Mouse (Mus musculus) stomach, embryonic 15.5 days (tissue): Measurements from ENCODE around the gene Fpr1. TPM values are rescaled to one million over a fixed set of nuclear protein-coding genes. Genes with fewer than 3 reads are reported as not detected.

Source experiments
- ATAC-seq: fragments of 200-750 bp; cut with Nextera tagmentation; 2 replicates; pipeline ENCODE4 v1.8.0; 2017; ENCODE audit warnings: low read depth, moderate number of reproducible peaks, moderate TSS enrichment; ENCODE audit not compliant: insufficient read depth, low FRiP score
- H3K27ac ChIP-seq: fragments of 300-500 bp; sonication (generic); 2 replicates; pipeline ENCODE4 v1.5.1; 2015; ENCODE audit warnings: mild to moderate bottlenecking, inconsistent platforms
- H3K27me3 ChIP-seq: fragments of 300-500 bp; sonication (generic); replicated peaks from 2 replicates; pipeline ENCODE4 v1.6.1; 2015; ENCODE audit warnings: inconsistent platforms
- H3K36me3 ChIP-seq: fragments of 300-500 bp; sonication (generic); 2 replicates; pipeline ENCODE4 v1.6.1; 2015; ENCODE audit warnings: inconsistent platforms
- H3K4me1 ChIP-seq: fragments of 300-500 bp; sonication (generic); 2 replicates; pipeline ENCODE4 v1.6.1; 2015; ENCODE audit warnings: inconsistent platforms
- H3K4me2 ChIP-seq: fragments of 300-500 bp; sonication (generic); 2 replicates; pipeline ENCODE4 v1.6.1; 2015; ENCODE audit warnings: mild to moderate bottlenecking, inconsistent platforms
- H3K4me3 ChIP-seq: fragments of 300-500 bp; sonication (generic); replicated peaks from 2 replicates; pipeline ENCODE4 v1.5.1; 2015; ENCODE audit warnings: inconsistent platforms
- H3K9ac ChIP-seq: fragments of 300-500 bp; sonication (generic); 2 replicates; pipeline ENCODE4 v1.6.1; 2015; ENCODE audit warnings: inconsistent platforms
- H3K9me3 ChIP-seq: fragments of 300-500 bp; sonication (generic); 2 replicates; pipeline ENCODE4 v1.6.1; 2016; ENCODE audit warnings: inconsistent platforms
- WGBS: fragments of 180-500 bp; shearing (Covaris S2); methylation state at CpG from one replicate; pipeline ENCODE4 v1.1.7; 2015; 5-methylcytosine and 5-hydroxymethylcytosine counted together
- polyA plus RNA-seq: library from polyadenylated mRNA; unstranded; fragments of >200 nt; fragmentation: Nextera tagmentation; extraction: Ambion mirVana; gene quantifications from 2 replicates; pipeline ENCODE4 v1.2.1, GENCODE M21; 2015

The Fpr1 gene
- polyA plus RNA-seq, 1 experiment from 2014 or later, result 2.0 TPM

DNA sequence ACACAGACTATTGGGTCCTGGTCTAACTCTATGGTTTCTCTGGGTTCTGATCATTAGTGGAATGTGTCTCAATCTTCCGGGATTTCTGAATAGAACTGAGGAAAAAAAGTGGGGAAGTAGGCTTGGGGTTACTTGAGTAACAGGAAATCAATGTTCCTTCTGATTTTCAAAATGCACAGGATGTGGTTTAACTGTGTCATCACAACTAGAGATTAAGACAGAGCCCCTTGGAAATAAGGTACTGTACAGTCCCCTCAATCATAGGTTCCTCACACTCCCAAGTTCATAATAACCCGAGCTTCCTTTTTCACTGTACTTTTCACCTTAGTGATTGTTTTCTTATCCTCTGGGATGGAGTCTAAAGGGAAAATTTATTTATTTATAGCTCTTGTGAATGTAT, 12.0 kb downstream of the Fpr1 start:
- Histone ChIP-seq H3K9me3 (no peaks in the 10 kb centered on the region), H3K4me1 (no peaks in the 10 kb centered on the region), H3K27me3 (no peaks in the 10 kb centered on the region), H3K27ac (no peak overlapping the region), H3K9ac (no peak overlapping the region), H3K4me3 (no peak overlapping the region), H3K4me2 (no peak overlapping the region), H3K36me3 (no peaks in the 10 kb centered on the region)
- WGBS, result 81% methylated on average over 2 of the region's 2 CpGs
- no peak for ATAC-seq

DNA sequence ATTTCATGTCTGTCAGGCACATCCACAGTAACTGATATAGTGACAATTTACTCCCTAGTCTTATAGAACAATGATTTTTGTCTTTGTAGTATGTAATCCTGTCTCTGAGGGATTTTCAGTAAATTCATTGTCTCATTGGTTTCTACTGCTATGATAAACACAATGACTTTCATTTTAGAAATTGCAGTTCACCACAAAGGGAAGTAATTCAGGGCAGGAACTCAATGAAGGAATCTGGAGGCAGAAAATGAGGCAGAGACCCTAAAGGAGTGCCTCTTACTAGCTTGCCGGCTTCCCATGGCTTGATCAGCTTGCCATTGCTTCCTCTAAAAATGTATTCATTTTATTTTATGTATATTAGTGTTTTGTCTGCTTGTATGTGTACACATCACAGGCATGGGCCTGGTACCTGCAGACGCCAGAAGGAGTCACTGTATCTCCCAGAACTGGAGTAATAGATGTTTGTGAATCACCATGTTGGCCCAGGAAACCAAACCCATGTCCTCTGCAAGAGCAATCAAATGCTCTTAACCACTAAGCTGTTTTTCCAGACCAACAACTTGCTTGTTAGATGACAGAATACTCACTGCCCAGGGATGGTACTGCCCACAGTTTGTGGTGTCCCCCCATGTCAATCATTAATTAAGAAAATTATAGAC, 12.7 kb downstream of the Fpr1 start:
- no peak overlapping the region for H3K4me2 ChIP-seq
- H3K4me1 ChIP-seq, result no peaks in the 10 kb centered on the region
- no peaks in the 10 kb centered on the region for H3K27me3 ChIP-seq
- H3K4me3 ChIP-seq, result no peak overlapping the region
- no peak for ATAC-seq
- H3K9ac ChIP-seq, result no peak overlapping the region
- H3K9me3 ChIP-seq, result no peaks in the 10 kb centered on the region
- WGBS, result 73% methylated on average over 2 of the region's 2 CpGs
- H3K27ac ChIP-seq, result no peak overlapping the region
- H3K36me3 ChIP-seq, result no peaks in the 10 kb centered on the region

DNA sequence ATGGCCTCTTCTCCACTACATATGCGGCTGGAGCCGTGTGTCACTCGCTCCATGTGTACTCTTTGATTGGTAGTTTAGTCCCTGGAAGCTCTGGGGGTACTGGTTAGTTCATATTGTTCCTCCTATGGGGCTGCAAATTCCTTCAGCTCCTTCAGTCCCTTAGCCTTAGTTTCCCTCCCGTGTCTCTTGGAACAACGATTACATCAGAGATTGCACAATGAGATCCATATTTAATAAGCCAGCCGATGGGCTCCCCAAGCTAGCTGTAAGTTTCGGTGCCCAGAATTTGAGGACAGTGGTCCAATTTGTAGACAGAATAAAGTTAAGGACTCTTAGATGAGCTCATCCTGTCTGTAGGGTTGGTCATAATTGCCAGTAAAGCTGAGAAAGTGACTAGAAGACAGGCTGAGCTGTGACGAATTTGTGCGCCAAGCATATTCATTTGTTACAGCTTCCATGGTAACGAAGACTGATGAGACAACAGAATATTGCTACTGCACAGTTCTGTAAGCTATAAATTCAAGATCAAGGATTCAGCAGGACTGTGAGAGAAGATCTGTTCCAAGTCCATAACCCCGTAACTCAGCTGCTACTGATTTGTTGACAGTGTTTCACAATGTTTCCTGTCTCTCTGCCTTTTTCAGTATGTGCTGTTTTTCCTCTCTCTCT, 16.8 kb downstream of the Fpr1 start:
- Histone ChIP-seq H3K4me1 (no peaks in the 10 kb centered on the region), H3K4me3 (no peak overlapping the region), H3K9me3 (no peaks in the 10 kb centered on the region), H3K27me3 (no peaks in the 10 kb centered on the region), H3K9ac (no peak overlapping the region), H3K4me2 (no peak overlapping the region), H3K36me3 (no peaks in the 10 kb centered on the region), H3K27ac (no peak overlapping the region)
- ATAC-seq, result no peak
- 88% methylated on average over 11 of the region's 11 CpGs for WGBS

DNA sequence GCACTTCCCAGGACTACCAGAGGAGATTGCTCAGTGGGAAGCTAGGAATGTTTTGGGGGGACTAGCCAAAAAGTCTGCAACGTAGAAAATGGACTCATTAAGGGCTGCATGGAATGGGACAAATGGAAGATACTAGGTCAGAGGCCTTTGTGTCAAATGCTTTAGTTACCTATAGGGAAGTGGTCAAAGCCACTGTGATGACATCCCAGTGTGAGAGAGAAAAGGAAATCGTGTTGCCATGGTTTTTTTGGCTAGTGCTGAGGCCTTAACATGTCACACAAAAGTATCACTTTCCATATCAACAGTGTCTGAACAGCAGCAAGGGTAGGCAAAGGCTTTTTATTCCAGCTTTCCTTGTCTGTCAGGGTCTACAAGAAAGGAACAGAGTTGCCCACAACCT, 18.6 kb downstream of the Fpr1 start:
- WGBS, result 62% methylated on average over 2 of the region's 2 CpGs
- ATAC-seq, result no peak

DNA sequence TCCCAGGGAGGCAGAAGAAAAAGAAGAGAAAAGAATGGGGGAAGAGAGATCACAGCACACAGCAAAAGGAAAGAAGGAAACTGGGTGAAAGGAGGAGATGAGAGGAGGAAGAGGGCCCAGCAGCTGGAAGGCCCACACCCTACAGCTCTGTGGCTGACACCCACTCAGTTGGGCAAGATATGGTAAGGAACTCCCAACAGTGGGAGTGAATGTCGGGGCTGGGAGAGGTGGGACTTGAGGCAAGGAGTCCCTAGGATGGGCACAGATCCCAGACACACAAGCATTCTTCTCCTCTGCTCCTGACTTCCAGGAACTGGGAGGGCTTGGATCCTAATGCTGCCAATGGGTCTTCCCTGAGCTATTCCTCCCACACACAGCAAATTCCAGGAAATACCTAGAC, 21.4 kb downstream of the Fpr1 start:
- 55% methylated on average over 1 of the region's 1 CpGs for WGBS
- no peak overlapping the region for H3K4me3 ChIP-seq
- no peaks in the 10 kb centered on the region for H3K36me3 ChIP-seq
- H3K9ac ChIP-seq, result no peak overlapping the region
- no peaks in the 10 kb centered on the region for H3K9me3 ChIP-seq
- no peak for ATAC-seq
- no peaks in the 10 kb centered on the region for H3K27me3 ChIP-seq
- no peak overlapping the region for H3K27ac ChIP-seq
- H3K4me1 ChIP-seq, result no peaks in the 10 kb centered on the region
- no peak overlapping the region for H3K4me2 ChIP-seq

More for the DNA sequence above, 18.6 kb downstream of the Fpr1 start:
- H3K4me3 ChIP-seq, result no peak overlapping the region
- no peak overlapping the region for H3K9ac ChIP-seq
- H3K9me3 ChIP-seq, result no peaks in the 10 kb centered on the region
- H3K27ac ChIP-seq, result no peak overlapping the region
- H3K4me2 ChIP-seq, result no peak overlapping the region
- no peaks in the 10 kb centered on the region for H3K4me1 ChIP-seq
- no peaks in the 10 kb centered on the region for H3K27me3 ChIP-seq
- H3K36me3 ChIP-seq, result no peaks in the 10 kb centered on the region

DNA sequence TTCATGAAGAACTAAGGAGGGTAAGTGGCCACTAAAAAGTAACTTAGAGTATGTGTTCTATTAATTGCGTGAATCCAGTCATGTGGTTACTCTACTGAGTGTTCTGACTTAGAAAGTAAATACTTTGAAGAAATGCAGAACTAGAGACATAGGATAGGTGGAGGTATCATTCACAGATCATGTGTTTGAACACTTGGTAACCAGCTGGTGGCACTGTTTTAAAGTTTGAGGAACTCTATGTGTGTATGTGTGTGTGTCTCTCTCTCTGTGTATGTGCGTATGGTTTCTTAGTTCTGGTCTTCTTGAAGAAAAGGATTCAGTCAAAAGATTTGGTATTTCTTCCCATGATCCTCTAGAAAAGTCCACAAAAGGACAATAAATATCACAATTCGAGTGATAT, 23.6 kb downstream of the Fpr1 start:
- Histone ChIP-seq H3K4me3 (no peak overlapping the region), H3K4me1 (no peaks in the 10 kb centered on the region), H3K27ac (no peak overlapping the region), H3K9ac (no peak overlapping the region), H3K4me2 (no peak overlapping the region), H3K9me3 (no peaks in the 10 kb centered on the region), H3K36me3 (no peaks in the 10 kb centered on the region), H3K27me3 (no peaks in the 10 kb centered on the region)
- ATAC-seq, result no peak
- 85% methylated on average over 3 of the region's 3 CpGs for WGBS

DNA sequence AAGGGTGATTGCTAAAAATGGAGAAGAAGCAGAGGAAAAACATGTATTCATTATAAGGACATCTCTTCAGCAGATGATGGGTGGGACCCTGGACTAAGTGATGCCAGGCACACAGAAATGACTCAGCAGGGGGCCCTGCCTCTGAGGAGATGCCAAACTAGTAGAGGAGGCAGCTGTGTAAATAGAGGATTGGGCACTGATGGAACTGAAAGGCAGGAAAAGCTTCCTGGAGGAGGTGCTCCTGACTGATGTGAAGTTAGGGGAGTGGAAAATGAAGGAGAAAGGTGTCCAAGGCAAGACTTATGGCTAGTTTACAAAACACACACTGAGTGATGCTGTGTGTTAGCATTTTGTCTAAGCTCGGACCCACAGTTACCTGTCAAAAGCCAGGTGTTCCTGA, 26.3 kb downstream of the Fpr1 start:
- no peak overlapping the region for H3K9ac ChIP-seq
- H3K27me3 ChIP-seq, result no peaks in the 10 kb centered on the region
- ATAC-seq, result no peak
- H3K4me2 ChIP-seq, result no peak overlapping the region
- no peaks in the 10 kb centered on the region for H3K9me3 ChIP-seq
- no peaks in the 10 kb centered on the region for H3K4me1 ChIP-seq
- H3K27ac ChIP-seq, result no peak overlapping the region
- H3K4me3 ChIP-seq, result no peak overlapping the region
- no peaks in the 10 kb centered on the region for H3K36me3 ChIP-seq
- 62% methylated on average over 1 of the region's 1 CpGs for WGBS

DNA sequence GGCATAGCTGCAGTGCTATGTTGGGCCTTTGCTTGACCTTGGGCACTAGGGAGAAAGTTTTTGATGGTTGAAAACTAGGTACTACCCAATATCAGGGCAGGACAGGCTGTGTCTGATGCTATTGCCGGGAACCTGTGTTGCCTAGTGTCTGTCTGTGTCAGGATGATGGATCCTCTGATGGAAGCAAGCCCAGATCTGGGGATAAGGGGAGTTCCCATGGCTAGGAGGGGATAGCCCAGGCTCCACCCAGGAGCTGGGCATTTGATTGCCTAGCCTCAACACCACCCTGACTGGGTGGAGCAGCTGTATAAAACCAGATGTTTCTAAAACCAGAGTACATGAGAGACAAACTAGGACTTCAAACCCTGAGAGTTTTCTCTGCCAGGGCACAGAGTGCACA, 27.1 kb downstream of the Fpr1 start:
- no peak overlapping the region for H3K9ac ChIP-seq
- H3K27ac ChIP-seq, result no peak overlapping the region
- no peaks in the 10 kb centered on the region for H3K27me3 ChIP-seq
- no peaks in the 10 kb centered on the region for H3K4me1 ChIP-seq
- ATAC-seq, result no peak
- no peak overlapping the region for H3K4me2 ChIP-seq
- no peaks in the 10 kb centered on the region for H3K36me3 ChIP-seq
- H3K9me3 ChIP-seq, result no peaks in the 10 kb centered on the region
- no peak overlapping the region for H3K4me3 ChIP-seq
- 40% methylated on average over 1 of the region's 1 CpGs for WGBS

DNA sequence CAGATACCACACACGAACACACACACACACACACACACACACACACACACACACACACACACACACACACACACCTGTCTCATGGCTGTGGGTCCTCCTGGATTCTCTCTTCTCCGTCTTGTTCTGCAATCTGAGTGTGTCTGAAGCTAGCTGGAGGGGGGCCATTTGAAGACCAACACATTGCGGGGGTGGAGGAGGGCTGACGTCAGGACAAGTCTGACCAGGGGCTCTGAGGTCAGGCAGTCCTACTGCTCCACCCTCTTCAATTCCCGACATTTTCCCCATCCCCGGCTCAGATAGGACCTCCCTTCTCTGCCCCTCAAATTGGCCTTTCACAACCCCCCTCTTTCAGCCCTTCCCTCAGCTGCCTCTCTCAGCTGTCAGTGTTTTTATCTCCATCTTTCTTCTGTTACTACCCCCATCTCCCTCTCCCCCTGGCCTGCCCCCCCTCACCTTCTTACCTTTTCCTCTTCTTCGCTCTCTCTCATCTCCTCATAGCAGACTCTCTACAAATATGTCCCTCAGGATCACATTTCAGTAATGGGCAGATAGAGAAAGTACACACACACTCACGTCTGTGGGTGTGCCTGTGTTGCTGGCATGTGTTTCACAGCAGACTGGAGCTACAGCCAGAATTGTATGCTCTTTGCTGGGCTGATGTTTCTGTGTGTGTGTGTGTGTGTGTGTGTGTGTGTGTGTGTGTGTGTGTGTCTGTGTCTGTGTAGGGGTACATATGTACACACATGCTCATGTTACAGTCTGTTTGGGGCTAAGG, 28.5 kb downstream of the Fpr1 start, which contains the start of gene Has1:
Gene Has1, minus strand, starts transcription at position 142 of the 775 bp plus-strand sequence.
- Histone ChIP-seq H3K36me3 (no peaks in the 10 kb centered on the region), H3K4me2 (no peak within 1 kb of the TSS), H3K4me1 (no peaks in the 10 kb centered on the region), H3K27ac (no peak within 1 kb of the TSS), H3K9me3 (no peaks in the 10 kb centered on the region), H3K9ac (no peak within 1 kb of the TSS), H3K4me3 (no peak within 1 kb of the TSS), H3K27me3 (no peaks in the 10 kb centered on the region)
- ATAC-seq, result no peak
- 24% methylated on average over 7 of the region's 8 CpGs for WGBS

DNA sequence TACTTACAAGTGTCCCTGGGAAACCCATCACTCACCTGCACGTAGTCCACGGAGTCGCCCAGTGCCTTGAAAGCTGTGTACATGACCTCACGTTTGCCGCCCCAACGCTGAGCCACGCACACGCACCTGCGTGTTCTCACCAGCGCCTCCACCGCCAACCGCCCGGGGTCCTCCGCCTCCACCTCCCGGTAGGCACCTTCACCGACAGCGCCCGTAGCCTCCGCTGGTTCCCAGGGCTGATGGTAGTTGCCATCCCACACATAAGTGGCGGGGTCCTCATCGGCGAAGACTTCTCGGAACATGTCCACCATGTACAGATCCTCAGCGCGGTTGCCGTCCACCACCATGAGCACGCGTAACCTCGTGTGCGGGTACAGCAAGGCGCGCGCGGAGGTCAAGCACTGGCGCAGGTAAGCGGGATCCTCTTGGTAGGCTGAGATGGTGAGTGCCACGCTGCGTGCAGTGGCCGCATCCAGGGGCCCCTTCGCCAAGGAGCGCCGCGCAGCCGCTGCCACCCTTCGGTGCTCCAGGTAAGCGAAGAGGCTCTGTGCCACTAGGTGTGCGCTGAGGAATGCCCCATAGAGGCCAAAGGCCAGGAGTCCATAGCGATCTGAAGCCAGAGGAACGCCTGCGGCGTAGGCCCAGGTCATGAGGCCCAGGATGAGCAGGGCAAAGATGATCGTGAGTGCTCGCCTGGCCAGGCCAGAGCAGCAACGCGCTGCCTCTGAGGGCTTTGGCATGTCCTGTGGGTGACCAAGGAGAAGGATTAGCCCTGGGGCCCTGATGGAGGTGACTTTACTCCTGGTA, 33.6 kb downstream of the Fpr1 start:
- no peaks in the 10 kb centered on the region for H3K4me1 ChIP-seq
- no peak overlapping the region for H3K4me3 ChIP-seq
- WGBS, result 30% methylated on average over 55 of the region's 55 CpGs
- H3K36me3 ChIP-seq, result no peaks in the 10 kb centered on the region
- no peaks in the 10 kb centered on the region for H3K27me3 ChIP-seq
- peak overlapping the region; percentile 22 for H3K4me2 ChIP-seq
- H3K27ac ChIP-seq, result no peak overlapping the region
- H3K9me3 ChIP-seq, result no peaks in the 10 kb centered on the region
- H3K9ac ChIP-seq, result no peak overlapping the region
- ATAC-seq, result 0 out of 2 replicates have a peak, but pooled peaks have one; percentile 28

DNA sequence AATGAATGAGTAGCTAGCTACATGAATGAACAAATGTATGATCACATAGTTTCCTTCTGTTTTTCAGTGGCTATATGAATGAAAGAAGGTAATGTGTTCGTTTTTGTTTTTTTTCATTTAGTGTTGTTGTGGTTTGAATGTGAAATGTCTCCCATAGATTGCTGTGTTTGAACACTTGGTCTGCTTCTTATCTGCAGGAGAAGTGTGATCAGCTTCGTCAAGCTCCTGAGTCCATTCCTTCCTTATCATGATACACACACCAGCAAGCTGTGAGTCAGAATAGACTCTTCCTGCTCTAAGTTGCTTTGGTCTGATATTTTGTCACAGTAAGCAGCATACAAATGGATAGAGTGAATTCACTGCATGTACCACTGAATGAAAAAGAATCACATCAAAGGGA, 34.8 kb downstream of the Fpr1 start:
- no peak overlapping the region for H3K27ac ChIP-seq
- no peak overlapping the region for H3K9ac ChIP-seq
- no peak overlapping the region for H3K4me3 ChIP-seq
- no peaks in the 10 kb centered on the region for H3K9me3 ChIP-seq
- ATAC-seq, result no peak
- no peaks in the 10 kb centered on the region for H3K36me3 ChIP-seq
- no peaks in the 10 kb centered on the region for H3K4me1 ChIP-seq
- H3K27me3 ChIP-seq, result no peaks in the 10 kb centered on the region
- 70% methylated on average over 2 of the region's 2 CpGs for WGBS
- H3K4me2 ChIP-seq, result no peak overlapping the region
